Mouse (Mus musculus): Measurements from ENCODE around the gene Vti1a.

Vti1a gene

DNA sequence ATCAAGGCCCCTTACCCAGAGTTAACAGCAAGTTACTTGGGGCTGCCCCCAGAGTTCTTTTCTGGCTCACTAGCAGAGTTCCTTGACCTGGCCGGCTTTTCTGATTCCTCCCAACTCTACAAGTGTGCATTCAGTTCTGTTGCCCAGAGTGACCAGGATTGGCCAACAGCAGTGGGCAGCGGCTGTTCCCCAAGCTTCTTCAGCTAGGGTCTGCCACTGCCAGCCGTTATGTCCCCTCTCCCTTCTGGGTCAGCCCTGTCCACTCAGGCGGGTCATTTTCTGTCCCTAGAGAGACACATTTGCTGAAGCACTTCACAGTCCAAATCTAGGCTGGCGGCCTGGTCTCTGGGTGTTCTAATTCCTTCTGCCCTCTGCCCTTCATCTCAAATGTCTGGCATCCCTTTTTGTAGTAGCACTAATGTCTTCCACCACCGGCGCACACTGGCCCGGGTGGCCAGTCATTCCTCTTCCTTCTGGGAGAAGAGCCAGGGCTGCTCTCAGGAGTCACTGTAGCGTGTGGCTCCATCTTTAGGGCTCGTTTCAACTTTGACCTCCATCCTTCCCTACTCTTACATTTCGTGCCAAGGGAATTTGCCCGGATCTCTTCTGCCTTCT is 305.0 kb downstream of the Vti1a start:
- peak; percentile 56 to 57 for DNase-seq (ENCODE audit: low spot score in 2 of 2)

DNA sequence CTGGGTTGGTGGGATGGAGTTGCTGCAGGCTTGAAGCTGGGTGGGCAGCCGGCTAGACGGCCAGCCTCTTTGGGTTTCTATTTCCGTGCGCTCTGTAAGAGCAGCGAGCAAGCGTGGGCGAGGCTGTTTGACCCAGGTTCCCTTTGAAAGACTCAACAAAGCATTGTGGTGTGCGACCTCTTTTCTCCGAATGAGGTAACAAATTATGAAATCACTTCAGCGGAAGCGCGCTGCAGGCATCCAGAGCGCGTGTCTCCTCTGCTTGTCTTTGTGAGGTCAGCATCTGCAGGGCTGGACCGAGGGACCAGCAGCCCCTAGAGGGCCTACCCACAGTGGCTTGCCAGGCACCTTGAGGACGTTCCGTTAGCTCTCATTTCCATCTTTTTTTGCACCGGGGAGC is 306.7 kb downstream of the Vti1a start:
- no peak for DNase-seq (ENCODE audit: low spot score in 2 of 2)

DNA sequence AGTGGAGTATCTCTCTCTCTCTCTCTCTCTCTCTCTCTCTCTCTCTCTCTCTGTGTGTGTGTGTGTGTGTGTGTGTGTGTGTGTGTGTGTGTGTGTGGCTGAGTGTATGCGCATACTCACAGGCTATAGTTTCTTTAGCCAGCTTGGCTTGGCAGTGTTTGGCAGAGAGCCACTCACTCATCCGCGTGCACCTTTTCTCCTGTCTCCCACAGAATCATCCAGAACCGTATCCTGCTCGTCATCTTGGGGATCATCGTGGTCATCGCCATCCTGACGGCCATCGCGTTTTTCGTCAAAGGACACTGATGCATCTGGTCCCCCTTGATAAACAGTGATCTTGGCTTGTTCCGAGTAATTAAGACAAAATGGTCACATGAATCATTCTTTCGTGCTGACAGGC is 307.5 kb downstream of the Vti1a start:
- no peak for DNase-seq (ENCODE audit: low spot score in 2 of 2)

DNA sequence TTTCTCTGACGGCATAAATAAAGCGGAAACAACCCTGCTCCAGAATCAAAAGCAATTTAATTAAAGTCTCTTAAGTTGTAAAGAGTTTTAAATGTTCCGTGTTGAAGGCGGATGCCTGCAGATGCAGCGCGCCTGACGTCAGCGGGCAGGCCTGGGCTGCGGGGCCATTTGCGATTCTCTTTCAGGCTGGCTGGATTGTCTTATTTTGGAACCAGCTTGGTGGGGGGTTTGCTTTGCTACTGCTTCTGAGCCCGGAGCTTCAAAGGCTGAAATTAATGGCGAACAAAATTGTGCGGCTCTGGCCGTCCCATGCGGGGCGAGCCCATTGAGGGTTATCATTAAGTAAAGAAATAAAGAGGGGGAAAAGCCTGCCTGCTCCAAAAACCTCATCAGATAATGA is 310.4 kb downstream of the Vti1a start:
- DNase-seq (ENCODE audit: low spot score in 2 of 2), result peak in 1 of 2 experiments; percentile 42

DNA sequence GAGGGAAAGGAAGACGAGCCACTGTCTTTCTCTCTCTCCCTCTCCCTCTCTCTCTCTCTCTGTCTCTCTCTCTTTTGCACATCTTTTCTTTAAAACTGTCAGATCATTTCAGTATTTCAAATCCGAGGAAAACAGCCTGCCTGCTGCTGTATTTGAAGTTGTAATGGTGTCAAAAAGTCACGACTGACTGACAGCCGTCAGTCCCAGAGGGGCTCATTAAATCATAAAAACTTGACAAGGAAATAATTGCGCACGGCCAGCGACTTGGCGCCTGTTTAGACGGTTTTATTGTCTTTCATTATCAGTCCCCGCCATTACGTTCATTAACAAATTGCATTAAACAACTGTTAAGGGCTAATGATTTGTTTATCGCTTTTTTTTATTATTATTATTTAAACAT is 310.9 kb downstream of the Vti1a start:
- no peak for DNase-seq (ENCODE audit: low spot score in 2 of 2)

DNA sequence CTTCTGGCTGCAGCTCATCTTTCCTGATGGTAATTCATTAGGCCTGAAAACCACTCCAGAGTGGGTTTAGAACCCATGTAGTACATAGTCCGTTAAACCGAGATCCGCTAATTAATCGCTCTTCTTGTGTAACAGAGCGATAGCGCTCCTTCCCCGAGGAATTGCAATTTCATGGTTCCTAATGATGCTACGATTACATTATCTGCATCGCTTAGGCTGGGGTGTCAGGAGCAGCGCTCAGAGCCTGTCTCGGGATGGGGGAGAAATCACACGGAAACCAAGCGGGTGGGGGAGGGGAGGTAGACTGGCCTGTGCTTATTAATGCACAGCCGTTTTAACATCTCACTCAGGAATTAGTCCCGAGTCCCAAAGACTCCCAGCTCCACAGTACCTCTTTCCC is 319.4 kb downstream of the Vti1a start:
- no peak for DNase-seq (ENCODE audit: low spot score in 2 of 2)

DNA sequence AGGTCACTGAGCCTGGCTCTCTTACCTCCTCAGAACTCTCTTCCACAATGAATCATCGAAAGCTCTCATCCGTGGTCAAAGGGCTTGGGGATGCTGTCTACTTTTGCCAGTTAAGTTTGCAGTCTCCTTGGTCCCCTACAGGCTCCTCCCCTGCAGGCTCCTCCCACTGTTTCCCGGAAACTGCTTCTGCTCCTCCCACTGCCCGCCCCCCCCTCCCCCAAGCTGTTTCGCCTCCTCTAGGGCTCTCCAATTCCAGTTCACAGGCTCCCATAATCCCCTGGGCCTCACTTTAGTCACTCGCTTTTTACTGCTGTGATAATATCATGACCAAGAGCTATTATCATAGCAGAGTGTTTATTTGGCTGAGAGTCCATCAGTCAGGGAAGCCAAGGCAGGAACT is 324.2 kb downstream of the Vti1a start:
- DNase-seq (ENCODE audit: low spot score in 2 of 2), result no peak

DNA sequence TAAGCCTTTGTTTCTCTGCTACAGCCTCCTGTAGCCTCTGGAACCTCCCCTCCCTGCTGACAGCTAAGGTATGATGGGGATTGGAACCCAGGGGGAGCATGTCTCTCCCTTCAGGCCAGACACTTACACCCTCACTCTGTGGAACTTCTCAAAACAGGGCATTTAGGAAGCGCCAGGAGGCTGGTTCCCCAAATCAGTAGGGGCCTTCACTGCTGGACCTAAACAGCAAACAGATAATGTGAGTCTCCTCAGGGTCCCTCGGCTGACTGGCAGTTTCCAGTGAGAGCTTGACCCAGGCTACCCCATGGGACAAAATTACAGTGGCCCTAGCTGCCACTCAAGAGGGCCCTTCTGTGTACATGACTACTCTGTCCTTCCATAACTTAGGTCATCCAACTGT is 325.8 kb downstream of the Vti1a start:
- DNase-seq (ENCODE audit: low spot score in 2 of 2), result no peak

DNA sequence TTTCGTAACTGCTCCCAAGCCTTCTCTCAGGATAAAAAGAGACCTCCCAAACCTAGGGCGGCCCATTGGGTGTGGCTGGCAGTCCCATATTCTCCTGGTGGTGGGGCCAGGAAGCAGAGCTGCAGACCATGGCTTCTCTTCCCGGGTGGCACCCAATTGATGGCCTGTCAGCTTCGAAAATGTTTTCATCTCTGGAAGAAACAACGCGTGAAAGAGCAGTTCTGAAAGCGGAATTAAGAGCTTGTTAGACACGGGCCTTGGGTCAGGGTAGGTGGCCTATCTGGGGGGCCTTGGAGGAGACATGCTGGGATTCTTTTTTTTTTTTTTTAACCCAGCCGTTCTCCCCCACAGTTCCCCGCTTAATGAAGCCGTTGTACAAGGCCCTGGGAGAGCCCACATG is 326.3 kb downstream of the Vti1a start:
- DNase-seq (ENCODE audit: low spot score in 2 of 2), result no peak

DNA sequence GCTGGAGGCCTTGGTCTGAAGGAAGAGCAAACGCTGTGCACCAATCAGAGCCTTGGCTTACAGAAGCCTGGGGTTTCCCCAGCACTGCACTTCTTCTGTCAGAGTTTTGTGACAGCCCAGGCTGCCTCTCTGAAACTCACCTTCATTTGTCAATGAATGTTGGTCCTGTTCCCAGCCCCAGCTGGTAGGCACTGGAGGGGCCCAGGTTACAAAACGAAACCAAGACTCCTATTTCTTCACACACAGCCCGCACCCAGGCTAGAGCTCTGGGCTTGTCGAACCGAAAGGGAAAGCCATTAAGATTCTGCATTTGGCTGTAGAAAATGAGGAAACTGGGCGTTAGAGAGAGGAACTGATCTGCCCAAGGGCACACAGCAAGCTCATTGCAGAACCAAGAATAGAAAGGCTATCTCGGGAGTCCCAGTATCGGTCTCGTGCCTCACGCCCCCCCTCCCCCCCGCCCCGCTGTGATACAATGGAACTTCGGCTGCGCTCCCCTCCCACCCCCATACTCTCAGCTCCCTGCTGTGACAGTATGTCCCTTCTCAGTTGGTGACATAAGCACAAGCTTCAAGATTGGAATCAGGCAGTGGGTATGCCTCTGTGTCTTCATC is 327.3 kb downstream of the Vti1a start:
- peak in 1 of 2 experiments; percentile 40 for DNase-seq (ENCODE audit: low spot score in 2 of 2)

DNA sequence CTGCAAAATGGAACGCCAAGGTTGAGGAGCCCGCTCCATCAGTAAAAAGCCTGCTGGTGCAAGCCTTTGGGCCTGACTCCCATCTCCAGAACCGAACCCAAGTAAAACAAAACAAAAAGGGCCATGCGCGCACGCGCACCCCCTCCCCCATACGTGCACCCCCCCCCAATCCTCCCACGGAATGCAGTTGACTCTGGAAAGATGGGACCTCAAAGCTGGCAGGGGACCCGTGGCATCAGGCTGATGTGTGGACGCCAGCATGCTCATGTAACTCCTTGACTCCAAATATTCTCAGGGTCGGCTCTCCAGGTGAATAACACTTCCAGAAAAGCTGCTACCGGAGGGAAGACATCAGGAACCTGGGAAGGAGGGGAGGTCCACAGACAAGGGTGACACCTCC is 327.8 kb downstream of the Vti1a start:
- DNase-seq (ENCODE audit: low spot score in 2 of 2), result no peak

DNA sequence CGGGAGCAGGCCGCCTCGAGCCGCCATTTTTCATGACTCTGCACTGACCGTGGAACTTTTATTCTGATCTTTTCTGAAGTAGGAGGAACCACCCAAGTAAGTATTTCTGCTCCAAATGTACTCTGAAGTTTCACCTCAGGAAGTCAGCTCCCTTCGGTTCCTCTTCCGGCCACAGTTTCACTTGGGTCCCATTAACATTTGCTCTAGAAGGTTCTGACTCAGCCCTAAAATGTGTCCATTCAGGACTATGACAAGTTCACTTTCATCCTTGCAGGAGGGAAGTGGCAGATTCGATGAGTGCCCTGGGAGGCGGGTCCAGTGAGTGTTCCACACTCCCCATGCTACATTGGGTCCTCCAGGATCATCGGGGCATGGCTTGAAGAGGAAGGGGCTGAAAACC is 333.3 kb downstream of the Vti1a start:
- no peak for DNase-seq (ENCODE audit: low spot score in 2 of 2)

DNA sequence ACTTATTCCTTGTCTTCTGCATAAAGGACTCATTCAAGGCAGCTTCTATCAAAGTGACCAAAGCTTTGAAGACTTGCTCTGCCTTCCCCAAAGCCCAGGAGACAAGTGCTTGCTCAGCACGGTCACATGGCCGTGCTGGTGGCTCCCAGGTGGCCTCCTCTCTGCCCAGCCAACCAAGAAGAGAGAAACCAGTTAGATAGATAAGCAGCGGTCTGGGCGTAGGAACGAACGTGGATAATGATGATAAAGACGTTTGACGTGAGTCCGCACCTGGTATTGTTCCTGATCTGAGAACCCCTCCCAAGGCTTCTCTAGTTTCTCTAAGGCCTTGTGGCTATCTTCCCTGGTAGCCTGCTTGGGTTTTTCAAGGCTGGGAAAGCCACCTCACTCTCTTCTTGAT is 334.9 kb downstream of the Vti1a start:
- no peak for DNase-seq (ENCODE audit: low spot score in 2 of 2)

DNA sequence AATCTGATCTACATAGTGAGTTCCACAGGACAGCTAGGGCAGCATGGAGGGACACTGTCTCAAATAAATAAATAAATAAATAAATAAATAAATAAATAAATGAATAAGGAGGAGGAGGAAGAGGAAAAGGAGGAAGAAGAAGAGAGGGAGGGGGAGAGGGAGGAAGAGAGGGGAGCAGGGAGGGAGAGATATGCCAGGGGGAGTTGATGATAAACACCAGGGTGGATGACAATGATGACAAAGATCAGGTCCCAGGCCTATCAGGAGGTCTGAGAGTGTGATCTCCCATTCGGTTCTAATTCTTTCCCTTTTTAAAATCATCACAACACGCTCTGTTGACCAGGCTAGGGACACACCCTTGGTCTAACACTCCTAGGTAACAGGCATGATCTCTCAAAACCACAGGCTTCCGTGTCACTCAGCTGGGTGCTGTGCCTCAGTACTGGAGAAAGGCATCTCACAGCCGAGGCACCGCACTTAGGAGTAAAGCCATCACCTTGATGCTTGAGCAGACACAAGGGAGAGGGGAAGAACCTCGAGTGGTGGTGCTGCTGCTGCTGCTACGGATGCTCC is 336.7 kb downstream of the Vti1a start:
- DNase-seq (ENCODE audit: low spot score in 2 of 2), result no peak

DNA sequence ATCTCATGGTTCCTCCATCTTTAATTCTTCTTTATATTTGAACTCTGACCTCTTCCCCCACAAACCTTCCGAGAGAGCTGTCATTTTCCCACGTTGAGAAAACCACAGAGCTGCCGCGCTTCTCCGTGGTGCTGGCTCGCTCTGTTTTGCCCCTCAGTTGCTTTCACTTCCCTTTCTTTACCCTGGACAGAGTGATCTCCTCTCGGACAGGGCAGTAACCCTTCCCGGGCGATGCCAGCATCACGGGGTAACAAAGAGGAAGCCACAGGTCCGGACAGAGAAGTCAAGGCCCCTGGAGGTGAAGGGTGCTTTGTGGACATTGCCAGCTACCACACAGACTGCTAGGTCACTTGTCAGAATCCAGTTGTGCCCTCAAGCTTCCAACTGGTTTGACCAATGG is 344.1 kb downstream of the Vti1a start:
- peak; percentile 39 to 46 for DNase-seq (ENCODE audit: low spot score in 2 of 2)

DNA sequence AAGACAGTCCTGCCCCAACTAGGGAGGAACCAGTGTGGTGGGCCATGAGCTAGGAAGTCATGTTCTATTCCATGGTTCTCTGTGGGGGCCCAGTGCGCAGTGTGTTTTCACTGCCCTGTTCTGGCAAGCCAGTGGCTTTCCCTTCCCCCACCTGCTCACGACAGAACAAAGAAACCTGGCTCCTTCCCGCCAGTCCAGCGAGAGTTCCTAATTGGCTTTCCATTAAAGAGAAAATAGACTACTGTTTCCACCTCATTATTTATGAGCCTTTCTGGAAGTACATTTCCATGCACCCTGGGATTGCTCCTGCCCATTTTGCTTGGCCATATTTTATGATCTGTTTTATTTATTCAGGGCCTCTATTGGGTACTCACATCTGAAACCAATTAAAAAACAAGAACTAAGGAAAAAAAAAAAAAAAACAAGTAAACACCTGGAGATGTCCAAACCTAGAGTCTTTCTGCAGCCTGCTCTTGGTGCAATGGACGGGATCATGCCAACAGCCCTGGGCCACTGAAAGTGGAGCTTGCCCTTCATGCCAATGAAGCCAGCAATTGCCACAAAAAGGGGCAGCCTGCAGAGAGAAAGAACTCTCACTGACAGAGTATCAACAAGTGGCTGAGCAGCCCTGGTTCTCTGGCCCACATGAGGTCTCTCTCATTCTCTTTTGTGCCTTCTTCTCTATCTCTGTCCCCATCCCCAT is 346.6 kb downstream of the Vti1a start:
- DNase-seq (ENCODE audit: low spot score in 2 of 2), result peak in 1 of 2 experiments; percentile 27

DNA sequence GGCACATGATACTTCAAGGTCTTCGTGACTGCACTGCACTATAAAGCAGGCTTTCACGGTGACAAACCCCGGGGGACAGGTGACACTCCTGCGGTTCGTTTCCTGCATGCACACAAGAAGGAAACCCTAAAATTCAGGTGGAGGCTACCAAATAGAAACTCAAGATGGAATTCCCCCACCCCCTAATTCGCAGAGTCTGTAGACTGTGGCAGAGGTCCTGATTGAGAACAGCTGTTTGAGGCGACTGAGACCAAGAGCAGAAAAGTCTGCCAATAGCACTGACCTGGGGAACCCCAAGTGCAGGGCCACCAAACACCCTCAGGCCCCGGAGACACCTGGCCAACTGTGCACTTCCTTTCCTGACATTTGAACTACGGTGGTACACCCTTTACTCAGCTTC is 351.7 kb downstream of the Vti1a start:
- DNase-seq (ENCODE audit: low spot score in 2 of 2), result no peak

DNA sequence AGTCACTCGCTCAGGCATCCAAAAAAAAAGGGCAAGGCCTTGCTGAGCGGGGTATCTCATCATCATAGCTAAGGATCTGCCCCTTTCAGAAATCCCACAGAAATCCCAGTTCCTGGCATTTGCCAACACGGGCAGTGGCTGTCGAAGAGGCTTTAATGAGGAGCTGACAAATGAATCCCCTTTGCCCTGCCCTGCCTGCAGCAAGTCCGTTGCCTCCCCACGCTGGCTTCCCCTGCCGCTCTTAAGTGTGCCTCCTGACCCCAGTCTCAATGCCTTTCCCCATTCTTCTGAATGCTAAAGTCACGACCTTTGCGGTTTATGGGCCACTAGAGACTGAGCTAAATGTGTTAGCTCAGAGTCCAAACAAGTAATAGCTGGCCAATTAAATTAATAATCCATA is 352.8 kb downstream of the Vti1a start:
- DNase-seq (ENCODE audit: low spot score in 2 of 2), result no peak
